Mouse (Mus musculus): ENCODE measurements around the gene Carns1. TPM values are rescaled to one million over a fixed set of nuclear protein-coding genes. Genes with fewer than 3 reads are reported as not detected.

The Carns1 gene
- total RNA-seq, 2 experiments from 2014 or later, result 1.5 to 2.5 TPM

DNA sequence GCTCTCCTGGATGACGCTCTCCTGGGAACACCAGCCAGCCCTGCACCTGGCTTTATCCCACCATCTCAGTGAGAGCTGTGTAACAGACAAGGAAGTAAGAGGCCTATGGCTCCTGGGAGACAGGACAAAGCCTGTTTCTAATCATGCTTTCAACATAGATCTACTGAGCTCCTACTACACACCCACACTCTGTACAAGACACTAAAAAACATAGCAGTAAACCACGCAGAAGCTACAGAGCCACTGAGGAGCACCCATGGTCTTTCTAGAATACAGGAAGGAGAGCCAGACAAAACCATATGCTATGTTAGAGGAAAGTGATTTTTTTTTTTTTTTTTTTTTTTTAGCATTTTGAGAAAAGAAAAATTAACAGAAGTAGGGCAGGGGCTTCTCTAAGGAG is 56.9 kb downstream of the Carns1 start:
- ATAC-seq (replicated peaks; ENCODE audit: low FRiP score, poor library complexity, severe bottlenecking), result no peak

DNA sequence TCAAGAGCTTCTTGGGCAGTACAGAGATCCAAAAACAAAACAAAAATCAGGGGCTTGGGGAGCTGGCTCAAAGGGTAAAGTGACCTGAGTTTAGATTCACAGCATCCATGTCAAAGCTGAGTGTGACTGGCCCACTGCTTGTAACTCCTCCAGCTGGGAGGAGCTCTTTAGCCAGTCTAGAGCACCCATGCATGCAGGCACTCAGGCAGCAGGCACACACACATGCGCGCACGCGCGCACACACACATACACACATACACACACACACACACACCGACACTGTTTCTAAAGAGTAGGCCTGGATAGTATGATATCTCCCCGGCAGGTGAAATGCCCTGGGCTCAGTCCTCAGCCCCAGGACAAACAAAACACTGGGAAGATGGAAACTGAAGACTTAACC is 58.3 kb downstream of the Carns1 start:
- ATAC-seq (replicated peaks; ENCODE audit: low FRiP score, poor library complexity, severe bottlenecking), result no peak

- ATAC-seq (replicated peaks; ENCODE audit: low FRiP score, poor library complexity, severe bottlenecking), result no peak
These were observed 59.5 kb downstream of the Carns1 start for GRCm38 (mm10) chr19:4115816-4116215.

DNA sequence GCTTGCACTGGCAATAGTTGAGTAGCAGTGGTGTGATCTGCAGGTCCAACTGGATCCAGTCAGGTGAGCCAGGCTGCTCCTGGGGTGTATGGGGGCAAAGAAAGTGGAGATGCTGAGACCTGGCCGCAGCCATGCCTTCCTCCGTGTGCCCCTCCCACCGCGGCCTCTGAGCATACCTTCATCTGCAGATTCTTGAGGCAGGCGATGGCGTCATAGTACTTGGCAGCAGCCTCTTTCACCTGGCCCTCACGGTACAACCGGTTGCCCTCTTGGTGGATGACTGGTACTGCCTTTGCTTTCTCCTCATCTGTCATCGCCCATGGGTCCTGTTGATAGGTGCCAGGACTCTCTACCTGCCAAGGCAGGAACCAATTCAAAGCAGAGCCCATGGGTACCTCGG is 60.1 kb downstream of the Carns1 start:
- ATAC-seq (replicated peaks; ENCODE audit: low FRiP score, poor library complexity, severe bottlenecking), result no peak

DNA sequence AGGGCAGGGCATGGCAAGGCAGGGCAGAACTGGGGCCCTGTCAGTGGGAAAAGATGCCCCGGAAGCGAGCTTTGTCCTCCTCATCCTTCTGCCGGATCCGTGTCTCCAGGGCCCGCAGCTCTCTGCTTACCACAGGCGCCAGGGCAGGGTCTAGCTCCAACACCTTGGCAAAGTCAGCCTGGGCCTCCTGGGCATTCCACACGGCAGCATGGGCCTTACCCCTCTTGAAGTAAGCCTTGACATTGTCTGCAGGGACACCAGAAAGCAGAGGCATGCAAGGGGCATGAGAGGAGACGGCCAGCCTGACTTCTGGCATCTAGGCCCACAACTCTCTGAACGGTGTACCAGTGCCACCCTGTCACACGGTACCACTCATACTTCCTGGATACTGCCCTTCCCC is 60.7 kb downstream of the Carns1 start:
- no peak for ATAC-seq (replicated peaks; ENCODE audit: low FRiP score, poor library complexity, severe bottlenecking)

Other genes starting within 250 kb of the Carns1 start
Only the 30 nearest of the 32 such genes appear.
- gene Aldh3b3, start 216.8 kb downstream of the Carns1 start, total RNA-seq (2015; ENCODE audit: low replicate concordance), result 3.6 TPM in 1 of 2 replicates, not detected in the other
- gene Aldh3b3, start 216.8 kb downstream of the Carns1 start, total RNA-seq (2017; ENCODE audit: low replicate concordance), result not detected in 2 replicates
- 1.3 and 6.5 TPM in 2 replicates for gene Aldh3b2, start 203.2 kb downstream of the Carns1 start, total RNA-seq (2015; ENCODE audit: low replicate concordance)
- 1.1 and 2.4 TPM in 2 replicates for gene Aldh3b2, start 203.2 kb downstream of the Carns1 start, total RNA-seq (2017; ENCODE audit: low replicate concordance)
- not detected in 2 replicates for gene Acy3, start 188.9 kb downstream of the Carns1 start, total RNA-seq (2015; ENCODE audit: low replicate concordance)
- not detected in 2 replicates for gene Acy3, start 188.9 kb downstream of the Carns1 start, total RNA-seq (2017; ENCODE audit: low replicate concordance)
- not detected in 2 replicates for gene Tbx10, start 182.7 kb downstream of the Carns1 start, total RNA-seq (2015; ENCODE audit: low replicate concordance)
- not detected in 2 replicates for gene Tbx10, start 182.7 kb downstream of the Carns1 start, total RNA-seq (2017; ENCODE audit: low replicate concordance)
- not detected in 2 replicates for gene Nudt8, start 174.9 kb downstream of the Carns1 start, total RNA-seq (2015; ENCODE audit: low replicate concordance)
- gene Nudt8, start 174.9 kb downstream of the Carns1 start, total RNA-seq (2017; ENCODE audit: low replicate concordance), result 1.4 TPM in 1 of 2 replicates, not detected in the other
- not detected in 2 replicates for gene Gm49405, start 174.9 kb downstream of the Carns1 start, total RNA-seq (2015; ENCODE audit: low replicate concordance)
- 0.90 TPM in 1 of 2 replicates, not detected in the other for gene Gm49405, start 174.9 kb downstream of the Carns1 start, total RNA-seq (2017; ENCODE audit: low replicate concordance)
- gene Doc2g, start 172.2 kb downstream of the Carns1 start, total RNA-seq (2015; ENCODE audit: low replicate concordance), result 0.42 TPM in 1 of 2 replicates, not detected in the other
- 3.0 TPM in 1 of 2 replicates, not detected in the other for gene Doc2g, start 172.2 kb downstream of the Carns1 start, total RNA-seq (2017; ENCODE audit: low replicate concordance)
- gene Ndufv1, start 162.7 kb downstream of the Carns1 start, total RNA-seq (2015; ENCODE audit: low replicate concordance), result 77.1 and 96.6 TPM in 2 replicates
- gene Ndufv1, start 162.7 kb downstream of the Carns1 start, total RNA-seq (2017; ENCODE audit: low replicate concordance), result 161 and 207 TPM in 2 replicates
- gene Gstp1, start 137.5 kb downstream of the Carns1 start, total RNA-seq (2015; ENCODE audit: low replicate concordance), result 115 and 185 TPM in 2 replicates
- 22.8 and 23.9 TPM in 2 replicates for gene Gstp1, start 137.5 kb downstream of the Carns1 start, total RNA-seq (2017; ENCODE audit: low replicate concordance)
- 3.2 TPM in 1 of 2 replicates, not detected in the other for gene Gstp2, start 129.5 kb downstream of the Carns1 start, total RNA-seq (2015; ENCODE audit: low replicate concordance)
- gene Gstp2, start 129.5 kb downstream of the Carns1 start, total RNA-seq (2017; ENCODE audit: low replicate concordance), result 3.2 TPM in 1 of 2 replicates, not detected in the other
- 8.8 and 15.9 TPM in 2 replicates for gene Gstp3, start 115.9 kb downstream of the Carns1 start, total RNA-seq (2015; ENCODE audit: low replicate concordance)
- 16.8 and 19.8 TPM in 2 replicates for gene Gstp3, start 115.9 kb downstream of the Carns1 start, total RNA-seq (2017; ENCODE audit: low replicate concordance)
- not detected in 2 replicates for gene Cabp2, start 93.9 kb downstream of the Carns1 start, total RNA-seq (2015; ENCODE audit: low replicate concordance)
- not detected in 2 replicates for gene Cabp2, start 93.9 kb downstream of the Carns1 start, total RNA-seq (2017; ENCODE audit: low replicate concordance)
- gene Cdk2ap2, start 78.3 kb downstream of the Carns1 start, total RNA-seq (2015; ENCODE audit: low replicate concordance), result 118 and 124 TPM in 2 replicates
- gene Cdk2ap2, start 78.3 kb downstream of the Carns1 start, total RNA-seq (2017; ENCODE audit: low replicate concordance), result 17.9 and 36.3 TPM in 2 replicates
- gene Pitpnm1, start 75.5 kb downstream of the Carns1 start, total RNA-seq (2015; ENCODE audit: low replicate concordance), result 56.6 and 67.1 TPM in 2 replicates
- 33.9 and 60.9 TPM in 2 replicates for gene Pitpnm1, start 75.5 kb downstream of the Carns1 start, total RNA-seq (2017; ENCODE audit: low replicate concordance)
- 33.5 and 72.1 TPM in 2 replicates for gene Aip, start 49.6 kb downstream of the Carns1 start, total RNA-seq (2015; ENCODE audit: low replicate concordance)
- gene Aip, start 49.6 kb downstream of the Carns1 start, total RNA-seq (2017; ENCODE audit: low replicate concordance), result 41.2 and 41.8 TPM in 2 replicates
- 1.1 TPM in 1 of 2 replicates, not detected in the other for gene Gpr152, start 35.7 kb downstream of the Carns1 start, total RNA-seq (2015; ENCODE audit: low replicate concordance)
- gene Gpr152, start 35.7 kb downstream of the Carns1 start, total RNA-seq (2017; ENCODE audit: low replicate concordance), result not detected in 2 replicates
- not detected in 2 replicates for gene Cabp4, start 31.4 kb downstream of the Carns1 start, total RNA-seq (2015; ENCODE audit: low replicate concordance)
- not detected in 2 replicates for gene Cabp4, start 31.4 kb downstream of the Carns1 start, total RNA-seq (2017; ENCODE audit: low replicate concordance)
- gene Coro1b, start 26.9 kb downstream of the Carns1 start, total RNA-seq (2015; ENCODE audit: low replicate concordance), result 68.3 and 83.3 TPM in 2 replicates
- gene Coro1b, start 26.9 kb downstream of the Carns1 start, total RNA-seq (2017; ENCODE audit: low replicate concordance), result 8.5 and 48.9 TPM in 2 replicates
- gene Ptprcap, start 21.9 kb downstream of the Carns1 start, total RNA-seq (2015; ENCODE audit: low replicate concordance), result 66.3 and 73.4 TPM in 2 replicates
- 14.4 and 38.8 TPM in 2 replicates for gene Ptprcap, start 21.9 kb downstream of the Carns1 start, total RNA-seq (2017; ENCODE audit: low replicate concordance)
- gene Rps6kb2, start 12.1 kb downstream of the Carns1 start, total RNA-seq (2015; ENCODE audit: low replicate concordance), result 39.8 and 52.3 TPM in 2 replicates
- 21.4 and 34.8 TPM in 2 replicates for gene Rps6kb2, start 12.1 kb downstream of the Carns1 start, total RNA-seq (2017; ENCODE audit: low replicate concordance)
- 8.0 and 31.0 TPM in 2 replicates for gene Tbc1d10c, start 15.8 kb upstream of the Carns1 start, total RNA-seq (2015; ENCODE audit: low replicate concordance)
- gene Tbc1d10c, start 15.8 kb upstream of the Carns1 start, total RNA-seq (2017; ENCODE audit: low replicate concordance), result 6.2 and 14.2 TPM in 2 replicates
- 181 and 188 TPM in 2 replicates for gene Ppp1ca, start 16.6 kb upstream of the Carns1 start, total RNA-seq (2015; ENCODE audit: low replicate concordance)
- 185 and 268 TPM in 2 replicates for gene Ppp1ca, start 16.6 kb upstream of the Carns1 start, total RNA-seq (2017; ENCODE audit: low replicate concordance)
- gene Rad9a, start 26.2 kb upstream of the Carns1 start, total RNA-seq (2015; ENCODE audit: low replicate concordance), result 44.0 and 54.1 TPM in 2 replicates
- 27.5 and 41.6 TPM in 2 replicates for gene Rad9a, start 26.2 kb upstream of the Carns1 start, total RNA-seq (2017; ENCODE audit: low replicate concordance)
- not detected in 2 replicates for gene Clcf1, start 38.8 kb upstream of the Carns1 start, total RNA-seq (2015; ENCODE audit: low replicate concordance)
- gene Clcf1, start 38.8 kb upstream of the Carns1 start, total RNA-seq (2017; ENCODE audit: low replicate concordance), result 0.15 and 1.2 TPM in 2 replicates
- not detected in 2 replicates for gene AC109138.7, start 38.9 kb upstream of the Carns1 start, total RNA-seq (2015; ENCODE audit: low replicate concordance)
- gene AC109138.7, start 38.9 kb upstream of the Carns1 start, total RNA-seq (2017; ENCODE audit: low replicate concordance), result not detected in 2 replicates
- gene Pold4, start 56.4 kb upstream of the Carns1 start, total RNA-seq (2015; ENCODE audit: low replicate concordance), result 21.8 and 24.5 TPM in 2 replicates
- 5.0 and 16.1 TPM in 2 replicates for gene Pold4, start 56.4 kb upstream of the Carns1 start, total RNA-seq (2017; ENCODE audit: low replicate concordance)
- 2.2 and 16.8 TPM in 2 replicates for gene Ssh3, start 93.7 kb upstream of the Carns1 start, total RNA-seq (2015; ENCODE audit: low replicate concordance)
- 0.90 and 5.2 TPM in 2 replicates for gene Ssh3, start 93.7 kb upstream of the Carns1 start, total RNA-seq (2017; ENCODE audit: low replicate concordance)
- gene Ankrd13d, start 107.7 kb upstream of the Carns1 start, total RNA-seq (2015; ENCODE audit: low replicate concordance), result 0.72 and 1.3 TPM in 2 replicates
- gene Ankrd13d, start 107.7 kb upstream of the Carns1 start, total RNA-seq (2017; ENCODE audit: low replicate concordance), result 0.39 TPM in 1 of 2 replicates, not detected in the other
- gene Grk2, start 130.7 kb upstream of the Carns1 start, total RNA-seq (2015; ENCODE audit: low replicate concordance), result 71.3 and 72.8 TPM in 2 replicates
- gene Grk2, start 130.7 kb upstream of the Carns1 start, total RNA-seq (2017; ENCODE audit: low replicate concordance), result 40.5 and 47.1 TPM in 2 replicates
- 40.7 and 74.2 TPM in 2 replicates for gene Kdm2a, start 222.8 kb upstream of the Carns1 start, total RNA-seq (2015; ENCODE audit: low replicate concordance)
- gene Kdm2a, start 222.8 kb upstream of the Carns1 start, total RNA-seq (2017; ENCODE audit: low replicate concordance), result 79.4 and 114 TPM in 2 replicates